Mouse (Mus musculus): ENCODE measurements around the gene Kifc3.

- TF ChIP-seq ZKSCAN1 (IDR thresholded peaks at IDR 0.05; ENCODE audit: low read depth, low read length) (no peak), GABPA (IDR thresholded peaks at IDR 0.05; ENCODE audit: low read depth, low read length) (no peak), UBTF (IDR thresholded peaks at IDR 0.05; ENCODE audit: borderline replicate concordance, insufficient read depth, low read depth, low read length) (no peak), EP300 (IDR thresholded peaks at IDR 0.05; ENCODE audit: low read depth in 1 of 2, low read length in 2 of 2) (no peak), TBP (IDR thresholded peaks at IDR 0.05; ENCODE audit: low read depth, low read length) (no peak), POLR2A (IDR thresholded peaks at IDR 0.05; ENCODE audit: control insufficient read depth in 1 of 2, insufficient read depth in 1 of 2, low read depth in 1 of 2, low read length in 2 of 2, poor library complexity in 1 of 2) (no peak), POLR2AphosphoS2 (IDR thresholded peaks at IDR 0.05; ENCODE audit: low read length) (no peak)
Measured at GRCm38 (mm10) chr8:95113750-95114149, 88.9 kb downstream of the Kifc3 start.

All from MEL (cell line).